Mouse (Mus musculus) left cerebral cortex, adult 2 months (tissue): ENCODE data around the gene Plppr1. TPM values are rescaled to one million over a fixed set of nuclear protein-coding genes. Genes with fewer than 3 reads are reported as not detected.
A peak's percentile ranks its signal among the peaks of the same experiment; 100 is the strongest.

Source experiments
- DNase-seq, 2 experiments: peaks; one replicate each; pipeline ENCODE4 v3.0.0; 2021 to 2022; ENCODE audit warnings: low spot score in 2 of 2, mixed read lengths in 1 of 2; ENCODE audit errors: extremely low spot score in 1 of 2
- H3K27ac ChIP-seq: fragments of 200-600 bp; 2 replicates; pipeline ENCODE4 v1.8.1; 2022
- H3K4me3 ChIP-seq: fragments of 200-600 bp; 2 replicates; pipeline ENCODE4 v1.8.1; 2022
- CTCF ChIP-seq: fragments of 200-600 bp; IDR thresholded peaks from 2 replicates; pipeline ENCODE4 v1.8.1; 2022; ENCODE audit warnings: antibody characterized with exemption, mild to moderate bottlenecking, moderate library complexity
- intact Hi-C: fragments of 180-260 bp; cut with DNase I; formaldehyde crosslinking; loops from one replicate; pipeline ENCODE4 v1.15.1; 2025
- total RNA-seq, 2 experiments: library from RNA; stranded (reverse); gene quantifications; 2 replicates each; pipeline ENCODE4 v1.2.3; 2021

Gene Plppr1
- total RNA-seq, 2 experiments from 2014 or later = 7.9 to 11.4 TPM

DNA sequence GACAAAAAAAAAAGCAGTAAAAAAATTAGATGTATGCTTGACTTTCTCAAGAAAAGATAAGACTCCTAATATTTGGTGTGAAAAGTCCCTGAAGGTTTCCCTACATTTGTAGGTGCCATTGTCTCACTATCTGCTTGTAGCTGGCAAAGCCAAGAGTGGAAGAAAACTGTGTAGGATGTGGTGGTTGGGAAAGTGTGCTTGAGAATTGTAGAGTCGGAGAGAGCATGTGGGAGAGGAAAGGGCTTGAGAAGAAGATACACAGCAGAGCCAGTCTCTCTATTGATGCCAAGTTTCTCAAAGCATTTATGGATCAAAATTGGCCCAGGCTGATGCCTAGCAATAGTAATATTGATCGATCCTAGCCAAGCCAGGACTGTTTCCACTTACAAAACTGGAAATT, 16.8 kb downstream of the Plppr1 start:
- H3K4me3 ChIP-seq = no peak overlapping the region
- no peak for DNase-seq
- no peak for TF ChIP-seq CTCF
- intact Hi-C loops = no loop called here
- no peak overlapping the region for H3K27ac ChIP-seq

DNA sequence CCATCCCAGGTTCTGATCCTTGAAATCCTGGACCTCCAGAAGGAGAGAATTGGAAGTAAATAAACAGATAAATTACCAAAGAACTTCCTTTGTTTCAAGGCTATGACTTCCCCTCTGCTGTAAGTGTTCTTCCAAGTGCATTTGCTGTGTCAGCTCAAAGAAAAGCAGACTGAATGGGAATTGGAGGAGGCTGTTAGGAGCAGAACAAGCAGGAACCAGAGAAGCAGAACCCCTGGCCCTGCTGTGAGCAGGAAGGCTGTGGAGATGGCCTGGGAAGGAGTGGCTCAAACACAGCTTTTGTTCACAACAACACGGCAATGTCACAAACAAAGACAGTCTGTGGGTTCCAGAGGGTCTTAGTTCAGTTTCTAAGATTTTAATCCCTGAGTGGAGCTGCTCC, 20.3 kb downstream of the Plppr1 start:
- intact Hi-C loops = no loop called here
- Histone ChIP-seq H3K27ac (no peak overlapping the region), H3K4me3 (no peak overlapping the region)
- DNase-seq = no peak
- no peak for TF ChIP-seq CTCF

DNA sequence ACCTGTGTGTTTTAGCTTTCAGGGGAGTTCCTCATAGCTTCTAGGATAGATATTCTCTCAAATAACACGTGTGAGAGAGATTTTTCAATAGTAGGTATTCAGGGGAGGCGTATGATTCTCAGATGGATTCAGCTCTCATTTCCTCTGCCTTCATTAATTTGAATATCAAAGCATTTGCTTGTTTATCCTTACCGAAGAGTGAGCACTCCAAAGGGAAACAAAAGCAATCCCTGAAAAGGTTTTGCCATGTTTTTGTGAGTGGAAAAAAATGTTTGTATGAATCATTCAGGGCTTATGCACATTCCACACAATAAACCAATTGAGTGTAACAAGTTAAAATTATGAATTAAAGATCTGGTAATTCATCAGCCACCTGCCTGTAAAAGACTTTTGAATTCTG, 29.1 kb downstream of the Plppr1 start:
- no peak overlapping the region for H3K27ac ChIP-seq
- TF ChIP-seq CTCF = no peak
- DNase-seq = no peak
- intact Hi-C loops = no loop called here
- no peak overlapping the region for H3K4me3 ChIP-seq

DNA sequence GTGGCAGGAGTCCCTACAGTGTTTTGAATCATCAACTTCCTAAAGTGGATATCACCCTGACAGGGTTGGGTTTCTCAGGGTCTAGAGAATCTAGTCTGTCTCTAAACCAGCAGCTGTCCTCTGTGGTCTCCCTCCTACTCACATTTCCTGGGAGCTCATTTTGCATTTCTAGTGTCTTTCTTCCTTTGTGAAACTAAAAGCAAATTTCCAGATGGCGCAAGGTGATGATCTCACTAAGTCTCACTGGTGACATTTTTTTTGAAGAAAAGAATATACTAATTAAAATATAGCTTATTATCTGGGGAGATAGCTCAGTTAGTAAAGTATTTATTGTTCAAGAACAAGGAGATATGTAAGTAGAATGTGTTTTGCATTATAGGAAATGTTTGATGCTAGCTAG, 31.4 kb downstream of the Plppr1 start:
- DNase-seq = no peak
- H3K27ac ChIP-seq = no peak overlapping the region
- no peak overlapping the region for H3K4me3 ChIP-seq
- intact Hi-C loops = no loop called here
- TF ChIP-seq CTCF = no peak

DNA sequence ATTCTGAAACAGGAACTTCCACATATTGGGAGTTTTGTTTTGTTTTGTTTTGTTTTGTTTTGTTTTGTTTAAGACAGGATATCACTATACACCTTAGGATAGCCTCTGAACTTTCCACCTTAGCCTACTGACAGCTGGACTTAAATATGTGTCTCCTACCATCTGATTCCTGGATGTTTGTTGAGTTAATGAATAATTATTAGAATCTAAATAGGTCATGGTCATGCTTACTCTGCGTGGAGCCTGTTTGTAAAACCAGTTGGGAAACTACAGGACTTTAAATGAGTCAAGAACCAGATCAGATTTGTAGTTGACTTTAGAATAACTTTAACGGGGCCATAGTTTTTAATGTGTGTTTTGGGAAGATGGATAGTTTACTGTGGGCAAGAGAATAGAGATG, 40.4 kb downstream of the Plppr1 start:
- TF ChIP-seq CTCF = no peak
- intact Hi-C loops = no loop called here
- DNase-seq = no peak
- no peak overlapping the region for H3K4me3 ChIP-seq
- H3K27ac ChIP-seq = no peak overlapping the region

DNA sequence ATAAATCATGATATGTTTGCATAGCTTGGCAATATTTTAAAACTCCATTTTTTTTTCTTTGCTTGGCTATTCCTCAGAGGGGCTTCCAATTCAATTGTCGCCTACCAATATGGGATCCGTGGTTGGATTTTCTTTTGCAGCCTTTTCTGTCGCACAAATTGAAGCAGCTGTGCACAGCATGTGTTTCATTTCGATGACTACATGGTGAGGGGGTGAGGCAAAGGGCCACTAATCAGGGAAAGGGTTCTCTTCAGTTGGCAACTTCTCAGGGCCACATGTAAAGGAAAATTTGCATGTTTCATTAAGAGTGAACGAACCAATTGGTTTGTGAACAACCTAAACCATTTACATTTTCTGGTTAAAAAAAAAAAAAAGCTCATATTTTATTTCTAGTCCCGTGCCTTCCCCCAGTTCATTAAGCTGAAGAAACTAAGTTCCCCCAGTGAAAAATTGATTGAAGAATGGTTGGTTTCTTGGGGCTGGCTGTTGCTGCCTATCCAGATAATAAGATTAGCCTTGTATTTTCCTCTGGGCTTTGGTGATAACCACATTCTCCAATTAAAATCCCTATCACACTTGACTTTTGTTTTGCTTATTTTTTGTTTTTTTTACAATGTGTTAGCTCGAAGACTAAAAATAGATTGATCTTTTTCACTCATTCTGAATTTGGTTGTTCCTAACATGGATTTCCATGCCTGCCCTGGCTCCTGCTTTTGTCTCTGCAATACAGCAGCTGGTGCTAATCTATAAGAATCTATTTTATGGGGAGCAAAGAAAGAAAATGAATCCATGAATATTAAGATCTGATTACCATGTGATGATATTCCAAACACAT, 43.1 kb downstream of the Plppr1 start:
- Histone ChIP-seq H3K4me3 (no peak overlapping the region), H3K27ac (no peak overlapping the region)
- DNase-seq = no peak
- intact Hi-C loops = no loop called here
- TF ChIP-seq CTCF = no peak

DNA sequence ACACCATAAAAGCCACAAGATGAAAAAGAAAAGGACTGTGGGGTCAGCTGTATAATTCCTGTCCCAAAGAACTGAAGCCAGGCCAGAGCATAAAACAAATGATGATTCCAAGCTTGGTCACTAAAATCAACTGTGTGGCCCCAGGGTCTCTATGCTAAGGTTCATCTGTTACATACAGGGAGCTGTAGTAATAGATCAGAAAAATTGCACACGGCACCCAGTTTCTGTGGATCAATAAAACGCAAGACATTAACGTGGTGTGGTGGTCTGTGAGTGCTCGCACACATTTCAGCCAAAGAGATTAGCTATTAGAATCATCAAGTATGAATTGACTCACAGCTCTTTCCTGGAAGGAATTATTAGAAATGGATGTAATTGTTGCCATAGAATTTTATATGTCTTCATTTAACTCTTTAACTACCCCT, 43.7 kb downstream of the Plppr1 start:
- no peak for TF ChIP-seq CTCF
- Histone ChIP-seq H3K4me3 (no peak overlapping the region), H3K27ac (no peak overlapping the region)
- intact Hi-C loops = no loop called here
- DNase-seq = no peak

DNA sequence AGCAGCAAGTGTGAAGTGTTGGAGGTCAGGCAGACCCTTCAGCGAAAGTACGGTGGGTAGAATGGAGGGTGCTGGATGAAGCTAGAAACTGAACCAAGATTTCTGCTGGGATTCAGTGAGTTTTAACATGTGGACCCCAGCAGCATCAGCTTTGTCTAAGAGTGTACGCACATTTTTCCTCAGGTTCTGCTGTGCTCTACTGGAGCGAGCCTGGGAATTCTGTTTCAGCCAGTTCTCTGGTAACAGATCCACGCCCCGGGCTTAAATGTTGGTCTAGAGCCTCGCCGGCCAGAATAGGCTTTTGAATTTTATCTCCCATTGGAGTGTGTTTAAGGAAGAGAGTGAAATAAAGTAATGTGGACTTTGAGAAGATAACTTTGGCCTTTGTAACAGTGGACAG, 45.8 kb downstream of the Plppr1 start:
- no peak for TF ChIP-seq CTCF
- H3K27ac ChIP-seq = no peak overlapping the region
- no peak for DNase-seq
- H3K4me3 ChIP-seq = no peak overlapping the region
- intact Hi-C loops = no loop called here

DNA sequence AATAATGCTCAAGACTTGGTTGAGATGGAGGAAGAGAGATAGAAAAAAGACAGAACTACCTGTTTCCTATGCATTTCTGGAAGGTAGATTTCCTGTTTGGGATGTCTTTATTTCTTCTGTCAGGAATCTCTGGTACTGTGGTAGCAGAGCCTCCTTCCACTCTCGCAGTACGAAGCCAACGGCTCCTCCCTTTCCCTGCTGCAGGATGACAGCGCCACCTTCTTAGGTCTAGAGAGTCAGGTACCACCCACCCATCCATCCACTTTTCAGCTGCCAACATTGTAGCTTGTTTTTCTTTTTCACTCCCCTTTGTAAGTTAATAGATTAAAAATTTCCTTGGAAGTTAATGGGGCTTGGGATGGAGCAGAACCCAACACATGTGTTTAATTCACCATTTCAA, 48.8 kb downstream of the Plppr1 start:
- Histone ChIP-seq H3K4me3 (no peak overlapping the region), H3K27ac (no peak overlapping the region)
- intact Hi-C loops = no loop called here
- no peak for TF ChIP-seq CTCF
- DNase-seq = no peak

DNA sequence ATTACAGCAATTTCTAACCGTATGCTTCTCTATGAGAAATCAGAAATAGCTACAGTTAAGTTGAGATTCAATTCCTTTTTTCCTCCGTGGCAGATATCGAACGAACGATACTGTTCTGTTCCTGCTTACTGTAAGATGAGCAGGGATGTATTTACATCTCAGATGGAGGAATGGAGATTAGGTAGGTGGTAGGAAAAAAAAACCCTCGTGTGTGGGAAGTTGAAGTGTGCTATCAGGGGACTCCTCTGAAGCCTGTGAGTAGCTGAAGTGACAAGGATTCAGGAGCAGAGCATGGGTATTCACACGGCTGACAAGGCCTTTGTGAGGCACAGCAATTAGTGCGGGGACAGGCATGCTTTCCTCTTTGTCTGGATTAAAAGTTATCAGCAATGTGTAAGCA, 49.3 kb downstream of the Plppr1 start:
- no peak overlapping the region for H3K27ac ChIP-seq
- peak; percentile 13 to 20 for DNase-seq
- no peak for TF ChIP-seq CTCF

DNA sequence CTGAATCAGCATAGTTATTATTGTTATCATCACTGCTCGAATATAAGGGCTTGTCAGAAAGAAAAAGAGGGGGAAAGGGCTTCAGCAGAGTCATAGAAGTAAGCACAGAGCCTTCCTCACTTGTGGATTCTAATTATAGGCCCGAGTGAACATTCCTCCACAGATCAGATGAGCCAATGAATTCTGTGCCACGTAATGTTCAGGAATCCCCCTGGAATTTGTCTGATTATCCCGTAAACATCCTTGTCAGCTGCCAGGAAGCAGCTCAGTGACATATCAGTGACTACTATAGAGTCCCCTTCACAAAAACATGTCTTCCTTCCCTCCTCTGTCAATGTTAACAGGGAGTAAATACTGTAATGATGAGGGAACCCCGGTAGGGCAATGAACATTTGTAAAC, 50.9 kb downstream of the Plppr1 start:
- intact Hi-C loops = no loop called here
- no peak for TF ChIP-seq CTCF
- DNase-seq = no peak

More for the DNA sequence above, 49.3 kb downstream of the Plppr1 start:
- intact Hi-C loops = no loop called here
- H3K4me3 ChIP-seq = peak overlapping the region; percentile 9; the same call in 1 of the 2 replicates

DNA sequence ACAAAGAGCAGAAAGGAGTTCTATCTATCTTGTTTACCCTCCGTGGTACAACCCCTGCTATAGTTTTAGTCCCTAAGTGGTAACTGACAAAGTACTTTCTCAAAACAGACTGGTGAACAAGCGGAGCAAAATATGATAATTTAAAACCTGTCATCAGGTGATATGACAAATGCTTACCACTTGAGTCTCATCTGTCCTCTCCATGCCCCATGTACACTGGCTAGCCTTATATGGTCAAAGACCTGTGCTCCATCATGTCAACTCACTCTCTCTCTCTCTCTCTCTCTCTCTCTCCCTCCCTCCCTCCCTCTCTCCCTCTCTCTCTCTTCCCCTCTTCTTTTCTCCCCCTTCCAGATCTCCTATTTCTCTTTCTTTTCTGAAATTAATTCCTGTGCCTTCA, 59.8 kb downstream of the Plppr1 start:
- DNase-seq = no peak
- no peak for TF ChIP-seq CTCF
- Histone ChIP-seq H3K27ac (no peak overlapping the region), H3K4me3 (no peak overlapping the region)
- intact Hi-C loops = no loop called here

More for the DNA sequence above, 50.9 kb downstream of the Plppr1 start:
- no peak overlapping the region for H3K27ac ChIP-seq
- no peak overlapping the region for H3K4me3 ChIP-seq

DNA sequence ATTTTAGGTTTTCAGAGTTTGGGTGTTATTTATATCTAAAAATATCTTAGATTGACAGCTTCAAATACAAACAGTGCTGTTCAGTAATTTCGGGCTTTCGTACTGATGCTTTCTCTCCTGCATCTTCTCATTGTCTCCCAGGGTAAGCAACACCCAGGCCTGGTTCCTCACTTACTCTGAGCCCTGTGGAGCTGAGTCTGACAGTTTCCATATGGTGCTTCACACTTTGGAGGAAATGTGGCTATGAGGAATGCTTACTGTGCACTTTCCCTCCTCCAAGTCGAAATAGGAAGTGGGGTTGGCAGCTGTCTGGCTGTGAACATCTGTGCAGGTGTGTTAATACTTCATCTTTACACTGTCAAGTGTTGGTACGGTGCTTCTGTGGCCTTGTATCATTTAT, 85.7 kb downstream of the Plppr1 start:
- intact Hi-C loops = no loop called here
- H3K27ac ChIP-seq = no peak overlapping the region
- H3K4me3 ChIP-seq = no peak overlapping the region
- no peak for TF ChIP-seq CTCF
- DNase-seq = no peak
